Mouse (Mus musculus): Measurements from ENCODE around the gene Arid5a. TPM values are rescaled to one million over a fixed set of nuclear protein-coding genes. Genes with fewer than 3 reads are reported as not detected.

The Arid5a gene
- polyA plus RNA-seq, 1 experiment: 2.4 TPM

DNA sequence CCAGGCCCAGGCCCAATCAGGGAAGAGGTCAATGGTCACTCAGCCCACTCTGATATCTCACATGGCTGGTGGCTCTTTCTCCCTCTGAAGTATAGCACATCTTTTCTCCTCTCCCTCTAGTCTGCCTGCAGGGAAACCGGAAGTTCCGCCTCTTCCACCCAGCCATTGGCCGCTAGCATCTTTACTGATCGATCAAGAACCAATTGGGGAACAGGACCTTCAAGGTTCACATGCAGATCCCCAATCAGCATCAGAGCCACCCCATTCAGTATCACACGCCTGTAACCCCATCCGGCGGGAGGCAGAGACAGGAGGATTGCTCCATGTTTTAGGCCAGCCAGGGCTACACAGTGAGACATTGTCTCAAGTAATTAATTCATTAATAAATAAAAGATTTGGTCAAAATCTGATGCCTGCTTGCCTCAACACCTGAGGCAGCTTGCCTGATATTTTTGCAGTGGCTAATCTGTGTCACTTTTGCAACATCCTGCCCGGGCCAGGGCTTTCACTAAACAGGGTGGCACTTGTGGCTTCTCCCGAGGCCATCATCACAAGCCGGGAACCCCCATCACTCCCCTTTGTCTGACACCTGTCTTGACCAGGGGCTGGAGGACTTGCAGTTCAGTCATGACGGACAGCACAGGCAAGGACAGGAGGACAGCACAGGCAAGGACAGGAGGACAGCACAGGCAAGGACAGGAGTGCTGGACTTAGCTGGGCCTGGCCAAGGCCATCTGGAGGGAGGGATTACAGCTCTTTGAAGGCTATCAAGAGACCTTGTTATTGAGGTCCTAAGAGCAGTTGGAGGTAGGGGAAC, 7.6 kb downstream of the Arid5a start:
- Histone ChIP-seq H3K36me3 (ENCODE audit: control insufficient read depth, insufficient read depth, low read length) (no peaks in the 10 kb centered on the region), H3K27me3 (ENCODE audit: control insufficient read depth, insufficient read depth, low read length) (no peaks in the 10 kb centered on the region), H3K27ac (ENCODE audit: control insufficient read depth, insufficient read depth, low read depth, low read length) (peak overlapping the region; percentile 36; the same call in 1 of the 2 replicates), H3K4me3 (ENCODE audit: control insufficient read depth, low read depth, low read length) (peak overlapping the region; percentile 87), H3K4me1 (ENCODE audit: control insufficient read depth, insufficient read depth, low read length) (peaks cover 4% of the 10 kb centered on the region)
- no peak for TF ChIP-seq CTCF (IDR thresholded peaks at IDR 0.05; ENCODE audit: control insufficient read depth, insufficient read depth, insufficient replicate concordance, low read depth, low read length)
- peak; percentile 13; the same call in 1 of the 2 replicates for TF ChIP-seq POLR2A (IDR thresholded peaks at IDR 0.05; ENCODE audit: control insufficient read depth, low read depth, low read length)

DNA sequence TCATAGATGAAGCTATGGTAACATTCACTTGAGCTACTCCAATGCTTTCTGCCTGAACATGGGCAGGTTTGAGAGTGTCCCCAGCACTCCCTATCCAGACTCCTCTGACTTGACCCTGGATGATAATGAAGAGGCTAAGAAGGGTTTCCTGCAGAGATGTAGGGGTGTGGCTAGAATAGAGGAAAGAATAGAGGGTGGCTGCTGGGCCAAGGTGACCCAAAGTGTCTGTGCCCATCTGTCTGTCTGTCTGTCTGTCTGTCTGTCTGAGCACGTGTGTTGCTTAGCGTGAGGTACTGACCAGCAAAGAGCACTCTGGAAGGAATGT, 8.2 kb downstream of the Arid5a start:
- peaks cover 4% of the 10 kb centered on the region for H3K4me1 ChIP-seq (ENCODE audit: control insufficient read depth, insufficient read depth, low read length)
- no peaks in the 10 kb centered on the region for H3K36me3 ChIP-seq (ENCODE audit: control insufficient read depth, insufficient read depth, low read length)
- H3K27me3 ChIP-seq (ENCODE audit: control insufficient read depth, insufficient read depth, low read length): no peaks in the 10 kb centered on the region
- no peak overlapping the region for H3K27ac ChIP-seq (ENCODE audit: control insufficient read depth, insufficient read depth, low read depth, low read length)
- TF ChIP-seq CTCF (IDR thresholded peaks at IDR 0.05; ENCODE audit: control insufficient read depth, insufficient read depth, insufficient replicate concordance, low read depth, low read length) (no peak), POLR2A (IDR thresholded peaks at IDR 0.05; ENCODE audit: control insufficient read depth, low read depth, low read length) (no peak)
- H3K4me3 ChIP-seq (ENCODE audit: control insufficient read depth, low read depth, low read length): no peak overlapping the region

DNA sequence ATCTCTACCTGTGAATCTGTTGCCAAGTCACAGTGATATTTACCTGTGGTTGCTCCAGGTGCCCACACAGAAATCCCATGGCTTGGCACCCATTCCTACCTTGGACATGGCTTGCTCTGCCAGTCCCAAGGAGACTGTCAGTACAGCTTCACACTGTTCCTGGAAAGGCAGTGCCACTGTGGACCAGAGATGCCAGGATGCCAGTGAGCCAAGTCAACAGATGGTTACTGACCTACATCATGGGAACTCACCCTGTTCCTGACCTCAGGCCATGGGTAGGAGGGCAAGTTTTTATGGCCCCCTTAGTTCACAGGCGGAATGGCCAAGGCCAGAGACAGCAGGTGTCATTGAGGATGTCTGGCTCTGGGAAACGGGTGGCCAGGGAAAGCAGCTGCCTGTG, 13.6 kb downstream of the Arid5a start:
- Histone ChIP-seq H3K36me3 (ENCODE audit: control insufficient read depth, insufficient read depth, low read length) (no peaks in the 10 kb centered on the region), H3K27me3 (ENCODE audit: control insufficient read depth, insufficient read depth, low read length) (no peaks in the 10 kb centered on the region), H3K4me3 (ENCODE audit: control insufficient read depth, low read depth, low read length) (no peak overlapping the region), H3K4me1 (ENCODE audit: control insufficient read depth, insufficient read depth, low read length) (no peaks in the 10 kb centered on the region; the same call in 1 of the 2 replicates), H3K27ac (ENCODE audit: control insufficient read depth, insufficient read depth, low read depth, low read length) (no peak overlapping the region)
- TF ChIP-seq CTCF (IDR thresholded peaks at IDR 0.05; ENCODE audit: control insufficient read depth, insufficient read depth, insufficient replicate concordance, low read depth, low read length) (no peak), POLR2A (IDR thresholded peaks at IDR 0.05; ENCODE audit: control insufficient read depth, low read depth, low read length) (no peak)

DNA sequence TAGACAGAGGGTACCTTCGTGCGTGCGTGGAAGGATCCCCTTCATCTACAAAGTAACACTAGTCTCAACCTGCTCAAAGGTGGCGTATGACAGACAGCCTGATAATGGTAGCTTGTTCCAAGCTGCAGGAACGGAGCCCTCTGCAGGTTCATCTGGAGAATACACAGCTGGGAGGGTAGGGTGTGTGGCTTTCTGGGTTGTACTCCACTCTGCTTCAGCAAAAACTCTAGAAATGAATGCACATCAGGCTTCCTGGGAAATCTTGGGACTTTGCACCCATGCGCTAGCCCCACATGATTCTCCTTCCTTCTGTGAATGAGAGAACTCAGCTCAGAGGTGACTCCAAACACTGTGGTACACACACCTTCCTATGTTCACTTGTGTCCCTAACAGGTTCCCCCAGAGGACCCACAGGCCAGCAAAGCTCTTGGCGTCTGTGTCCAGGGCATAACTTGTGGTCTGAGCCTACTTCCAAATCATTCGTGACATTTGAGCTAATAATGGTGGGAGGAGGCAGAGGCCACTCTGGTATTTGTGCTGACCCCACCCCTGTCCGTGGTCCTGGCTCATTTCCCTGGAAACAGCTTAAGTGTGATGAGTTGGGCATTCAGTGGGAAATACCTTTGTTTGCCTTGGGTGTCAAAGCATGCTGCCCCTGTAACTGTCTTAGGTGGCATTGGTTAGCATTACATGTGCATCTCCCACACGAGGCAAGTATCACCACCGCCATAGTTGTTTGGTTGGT, 14.5 kb downstream of the Arid5a start:
- H3K27ac ChIP-seq (ENCODE audit: control insufficient read depth, insufficient read depth, low read depth, low read length): no peak overlapping the region
- H3K36me3 ChIP-seq (ENCODE audit: control insufficient read depth, insufficient read depth, low read length): no peaks in the 10 kb centered on the region
- no peak overlapping the region for H3K4me3 ChIP-seq (ENCODE audit: control insufficient read depth, low read depth, low read length)
- H3K27me3 ChIP-seq (ENCODE audit: control insufficient read depth, insufficient read depth, low read length): no peaks in the 10 kb centered on the region
- no peaks in the 10 kb centered on the region; the same call in 1 of the 2 replicates for H3K4me1 ChIP-seq (ENCODE audit: control insufficient read depth, insufficient read depth, low read length)
- TF ChIP-seq POLR2A (IDR thresholded peaks at IDR 0.05; ENCODE audit: control insufficient read depth, low read depth, low read length) (no peak), CTCF (IDR thresholded peaks at IDR 0.05; ENCODE audit: control insufficient read depth, insufficient read depth, insufficient replicate concordance, low read depth, low read length) (no peak)

DNA sequence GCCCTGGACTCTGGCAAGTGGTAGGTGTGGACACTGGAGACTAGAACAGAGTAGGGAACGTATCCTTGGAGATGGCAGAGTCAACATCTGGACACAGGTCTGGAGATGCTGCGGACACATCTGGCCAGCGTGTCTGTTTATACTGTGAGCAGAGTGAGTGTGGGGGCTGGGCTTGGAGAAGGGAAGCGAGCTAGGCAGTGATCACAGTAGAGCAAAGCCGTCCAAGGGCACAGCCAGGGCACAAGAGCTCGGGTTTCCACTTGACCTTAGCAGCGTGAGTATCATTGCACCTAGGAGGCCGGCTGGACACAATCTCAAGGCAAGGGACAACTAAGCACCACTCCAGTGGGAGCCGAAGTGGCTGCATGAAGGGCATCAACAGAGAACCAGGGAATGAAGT, 15.5 kb downstream of the Arid5a start:
- no peaks in the 10 kb centered on the region for H3K27me3 ChIP-seq (ENCODE audit: control insufficient read depth, insufficient read depth, low read length)
- no peaks in the 10 kb centered on the region; the same call in 1 of the 2 replicates for H3K4me1 ChIP-seq (ENCODE audit: control insufficient read depth, insufficient read depth, low read length)
- H3K4me3 ChIP-seq (ENCODE audit: control insufficient read depth, low read depth, low read length): no peak overlapping the region
- no peak overlapping the region for H3K27ac ChIP-seq (ENCODE audit: control insufficient read depth, insufficient read depth, low read depth, low read length)
- TF ChIP-seq POLR2A (IDR thresholded peaks at IDR 0.05; ENCODE audit: control insufficient read depth, low read depth, low read length) (no peak), CTCF (IDR thresholded peaks at IDR 0.05; ENCODE audit: control insufficient read depth, insufficient read depth, insufficient replicate concordance, low read depth, low read length) (no peak)
- no peaks in the 10 kb centered on the region for H3K36me3 ChIP-seq (ENCODE audit: control insufficient read depth, insufficient read depth, low read length)

DNA sequence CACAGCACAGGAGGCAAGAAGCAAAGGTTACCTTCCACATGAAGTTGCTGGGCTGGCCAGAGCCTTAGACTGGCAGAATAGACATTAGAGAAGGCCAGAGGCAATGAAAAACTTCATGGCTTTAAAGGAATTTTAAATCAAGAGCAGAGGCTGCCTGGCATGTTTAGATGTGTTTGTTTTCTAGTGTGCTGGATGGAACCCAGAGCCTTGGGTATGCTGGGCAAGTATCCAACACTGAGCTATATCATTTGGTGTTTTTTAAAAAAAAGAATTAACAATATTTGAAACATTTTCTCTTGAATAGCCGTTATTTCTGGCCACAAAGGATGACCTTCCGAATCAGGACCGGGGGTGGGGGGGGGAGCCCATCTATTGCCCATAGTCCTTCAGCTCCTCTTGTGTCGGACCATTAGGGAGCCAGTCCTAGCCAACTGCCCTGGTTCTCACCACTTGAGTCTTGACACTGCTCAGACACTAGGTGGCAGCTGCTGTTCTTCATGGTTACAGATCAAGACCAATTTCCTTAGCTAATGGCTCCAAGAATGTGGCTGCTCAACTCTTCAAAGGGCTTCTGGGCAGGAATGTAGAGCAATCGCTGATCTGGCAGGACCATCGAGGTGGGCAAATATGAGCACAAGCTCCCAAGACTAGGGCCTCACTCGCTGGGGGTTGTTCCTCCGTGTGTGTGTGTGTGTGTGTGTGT, 16.4 kb downstream of the Arid5a start:
- H3K27ac ChIP-seq (ENCODE audit: control insufficient read depth, insufficient read depth, low read depth, low read length): no peak overlapping the region
- no peaks in the 10 kb centered on the region; the same call in 1 of the 2 replicates for H3K4me1 ChIP-seq (ENCODE audit: control insufficient read depth, insufficient read depth, low read length)
- H3K36me3 ChIP-seq (ENCODE audit: control insufficient read depth, insufficient read depth, low read length): no peaks in the 10 kb centered on the region
- TF ChIP-seq POLR2A (IDR thresholded peaks at IDR 0.05; ENCODE audit: control insufficient read depth, low read depth, low read length) (no peak), CTCF (IDR thresholded peaks at IDR 0.05; ENCODE audit: control insufficient read depth, insufficient read depth, insufficient replicate concordance, low read depth, low read length) (peak; percentile 39; the same call in 1 of the 2 replicates)
- no peak overlapping the region for H3K4me3 ChIP-seq (ENCODE audit: control insufficient read depth, low read depth, low read length)
- no peaks in the 10 kb centered on the region for H3K27me3 ChIP-seq (ENCODE audit: control insufficient read depth, insufficient read depth, low read length)

DNA sequence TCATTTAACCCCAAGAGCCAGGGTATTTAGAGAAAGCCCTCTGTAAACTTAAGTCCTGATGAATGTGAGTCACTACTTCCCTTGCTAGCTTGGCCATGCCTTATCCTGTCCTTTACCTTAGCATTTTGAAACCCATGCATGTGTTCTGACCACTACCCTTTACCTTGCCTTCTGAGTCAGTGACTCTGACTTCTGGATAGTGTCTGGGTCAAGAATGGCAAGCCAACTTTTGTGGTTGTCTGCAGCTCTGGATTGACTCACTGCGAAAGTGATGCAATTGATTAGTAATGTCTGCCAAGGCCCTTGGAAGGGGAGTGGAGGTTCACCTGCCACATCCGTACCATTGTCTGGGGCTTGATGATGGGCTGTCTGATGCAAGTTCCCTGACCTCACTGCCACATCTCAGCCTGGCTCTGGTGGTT, 18.4 kb downstream of the Arid5a start:
- Histone ChIP-seq H3K4me1 (ENCODE audit: control insufficient read depth, insufficient read depth, low read length) (no peaks in the 10 kb centered on the region; the same call in 1 of the 2 replicates), H3K27ac (ENCODE audit: control insufficient read depth, insufficient read depth, low read depth, low read length) (no peak overlapping the region), H3K36me3 (ENCODE audit: control insufficient read depth, insufficient read depth, low read length) (no peaks in the 10 kb centered on the region; the same call in 1 of the 2 replicates), H3K27me3 (ENCODE audit: control insufficient read depth, insufficient read depth, low read length) (no peaks in the 10 kb centered on the region), H3K4me3 (ENCODE audit: control insufficient read depth, low read depth, low read length) (no peak overlapping the region)
- TF ChIP-seq CTCF (IDR thresholded peaks at IDR 0.05; ENCODE audit: control insufficient read depth, insufficient read depth, insufficient replicate concordance, low read depth, low read length): no peak
- TF ChIP-seq POLR2A (IDR thresholded peaks at IDR 0.05; ENCODE audit: control insufficient read depth, low read depth, low read length): no peak
